Mouse (Mus musculus) lung, postnatal 0 days (tissue): ENCODE results near the gene Mef2c.

ENCODE experiments used
- CTCF ChIP-seq: IDR thresholded peaks from 2 replicates; pipeline ENCODE4 v1.5.1; 2016; ENCODE audit warnings: antibody characterized with exemption, mild to moderate bottlenecking
- EP300 ChIP-seq: IDR thresholded peaks from 2 replicates; pipeline ENCODE4 v1.6.1; 2016; ENCODE audit warnings: antibody characterized with exemption, mild to moderate bottlenecking, control low read depth

DNA sequence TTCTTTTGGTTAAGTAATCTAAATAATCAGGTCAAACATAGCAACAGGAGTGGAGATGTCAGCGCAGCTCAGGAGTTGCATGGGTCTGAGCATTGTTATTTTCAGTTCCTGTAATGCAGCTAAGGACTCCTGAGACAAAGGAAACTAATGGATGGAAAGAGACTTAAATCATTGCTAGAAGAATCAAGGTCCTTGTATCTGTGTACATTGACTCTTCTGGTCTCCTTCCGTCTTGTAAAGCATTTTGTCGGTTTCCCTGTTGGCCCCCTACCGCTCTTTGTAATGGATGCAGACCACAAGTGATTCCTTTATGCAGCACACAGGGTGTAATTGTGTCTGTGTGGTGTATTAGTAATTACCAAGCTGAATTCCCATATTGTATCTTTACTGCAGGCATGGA lies 101.0 kb downstream of the Mef2c start:
- TF ChIP-seq CTCF (peak; percentile 15), EP300 (no peak)
